Mouse (Mus musculus) heart, adult 2 months (tissue): ENCODE results near the gene Hs6st3.

ENCODE experiments used
- CTCF ChIP-seq: fragments of 200-600 bp; IDR thresholded peaks from 2 replicates; pipeline ENCODE4 v1.8.1; 2022; ENCODE audit warnings: antibody characterized with exemption, mild to moderate bottlenecking, moderate library complexity
- EP300 ChIP-seq: fragments of 200-500 bp; IDR thresholded peaks from 2 replicates; pipeline ENCODE4 v1.6.1; 2011; ENCODE audit warnings: low read depth, low read length, control low read depth; ENCODE audit not compliant: insufficient read depth
- POLR2A ChIP-seq: fragments of 200-500 bp; IDR thresholded peaks from 2 replicates; pipeline ENCODE4 v1.6.1; 2011; ENCODE audit warnings: mild to moderate bottlenecking, low read depth, low read length, control low read depth; ENCODE audit not compliant: insufficient read depth

DNA sequence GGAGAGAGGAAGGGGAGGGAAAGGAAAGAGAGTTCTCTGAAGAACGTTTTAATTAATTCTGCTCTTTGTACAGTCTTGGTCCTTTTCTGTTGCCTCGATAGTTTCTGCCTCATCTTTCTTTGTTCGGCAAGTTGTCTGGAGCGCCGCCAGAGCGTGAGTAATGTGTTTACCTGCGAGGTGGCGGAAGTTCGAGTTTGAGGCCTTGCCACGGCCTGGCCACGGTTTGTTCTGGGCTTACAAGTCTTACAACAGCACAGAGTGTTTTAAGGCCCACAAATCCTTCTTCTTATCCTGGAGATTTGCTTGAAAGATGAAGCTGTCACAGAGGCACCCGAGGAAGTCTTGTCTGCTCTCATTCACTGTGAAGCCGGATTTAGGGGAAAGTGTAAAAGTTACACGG lies 466.2 kb downstream of the Hs6st3 start:
- no peak for TF ChIP-seq CTCF
- no peak for TF ChIP-seq EP300
- TF ChIP-seq POLR2A: no peak
